Mouse (Mus musculus) CH12.LX (cell line): ENCODE measurements around the gene Vsig2. TPM values are rescaled to one million over a fixed set of nuclear protein-coding genes. Genes with fewer than 3 reads are reported as not detected.

Experiments
- DNase-seq: peaks from one replicate; pipeline ENCODE4 v3.0.0-alpha.2; 2013; ENCODE audit errors: extremely low read depth
- H3K27ac ChIP-seq: 2 replicates; pipeline ENCODE4 v1.5.1; 2012; ENCODE audit warnings: low read depth, mild to moderate bottlenecking, control low read depth, moderate library complexity; ENCODE audit not compliant: insufficient read depth
- H3K27me3 ChIP-seq: replicated peaks from 2 replicates; pipeline ENCODE3; 2012; ENCODE audit warnings: inconsistent platforms
- H3K36me3 ChIP-seq, 2 experiments: replicated peaks in 1 of 2; 2 replicates each; pipeline versions ENCODE3 to v1.6.1; 2012; ENCODE audit warnings: inconsistent platforms in 1 of 2, low read length in 1 of 2, mild to moderate bottlenecking in 1 of 2, mixed read lengths in 1 of 2, moderate library complexity in 1 of 2; ENCODE audit not compliant: control insufficient read depth in 1 of 2, insufficient read depth in 1 of 2
- H3K4me1 ChIP-seq, 2 experiments: 2 replicates each; pipeline ENCODE4 v1.6.1; 2012; ENCODE audit warnings: inconsistent platforms in 1 of 2, moderate library complexity in 1 of 2; ENCODE audit not compliant: insufficient read depth in 2 of 2, control insufficient read depth in 1 of 2
- H3K4me2 ChIP-seq: 2 replicates; pipeline ENCODE4 v1.6.1; 2012; ENCODE audit warnings: low read depth, mild to moderate bottlenecking, control low read depth; ENCODE audit not compliant: poor library complexity, insufficient read depth, severe bottlenecking
- H3K4me3 ChIP-seq, 3 experiments: fragments of 150-350 bp in 1 of 3; sonication (generic) in 1 of 3; replicated peaks in 1 of 3; 2 replicates each; pipeline versions ENCODE3 to v1.5.1; 2011 to 2012; ENCODE audit warnings: low read depth in 2 of 3, low read length in 2 of 3, mild to moderate bottlenecking in 2 of 3, moderate library complexity in 2 of 3, control low read depth in 1 of 3, improper control_type of control experiment in 1 of 3, inconsistent platforms in 1 of 3, mixed read lengths in 1 of 3; ENCODE audit not compliant: poor library complexity in 1 of 3
- H3K79me2 ChIP-seq: replicated peaks from 2 replicates; pipeline ENCODE4 v1.6.1; 2012; ENCODE audit warnings: mild to moderate bottlenecking, moderate library complexity; ENCODE audit not compliant: control insufficient read depth, poor library complexity, insufficient read depth, severe bottlenecking; ENCODE audit errors: extremely low read depth
- H3K9ac ChIP-seq: 2 replicates; pipeline ENCODE4 v1.6.1; 2012; ENCODE audit warnings: low read depth, mild to moderate bottlenecking, control low read depth, moderate library complexity; ENCODE audit not compliant: insufficient read depth
- H3K9me3 ChIP-seq: replicated peaks from 2 replicates; pipeline ENCODE3; 2012; ENCODE audit warnings: low read length, inconsistent platforms, mixed read lengths
- CHD2 ChIP-seq: IDR thresholded peaks from 2 replicates; pipeline ENCODE4 v1.6.1; 2011; ENCODE audit warnings: low read length, improper control_type of control experiment
- CTCF ChIP-seq, 2 experiments: IDR thresholded peaks in 1 of 2; conservative IDR thresholded peaks in 1 of 2; 2 replicates each; pipeline ENCODE4 v1.5.1; 2011 to 2012; ENCODE audit warnings: low read depth in 2 of 2, low read length in 2 of 2, improper control_type of control experiment in 1 of 2, inconsistent platforms in 1 of 2, mild to moderate bottlenecking in 1 of 2, moderate library complexity in 1 of 2
- EP300 ChIP-seq: IDR thresholded peaks from 2 replicates; pipeline ENCODE4 v1.6.1; 2011; ENCODE audit warnings: low read length, improper control_type of control experiment
- IRF4 ChIP-seq: IDR thresholded peaks from 2 replicates; pipeline ENCODE4 v1.6.1; 2014; ENCODE audit warnings: low read depth, mild to moderate bottlenecking, inconsistent platforms, low read length, improper control_type of control experiment
- JUN ChIP-seq: IDR thresholded peaks from 2 replicates; pipeline ENCODE4 v1.6.1; 2011; ENCODE audit warnings: low read depth, mild to moderate bottlenecking, low read length, improper control_type of control experiment, moderate library complexity; ENCODE audit not compliant: insufficient read depth
- MAX ChIP-seq: IDR thresholded peaks from 2 replicates; pipeline ENCODE4 v1.6.1; 2011; ENCODE audit warnings: low read length, improper control_type of control experiment
- MYC ChIP-seq: IDR thresholded peaks from 2 replicates; pipeline ENCODE4 v1.6.1; 2011; ENCODE audit warnings: low read depth, mild to moderate bottlenecking, improper control_type of control experiment, low read length
- NRF1 ChIP-seq: IDR thresholded peaks from 2 replicates; pipeline ENCODE4 v1.6.1; 2014; ENCODE audit warnings: low read depth, mild to moderate bottlenecking, inconsistent platforms, low read length, improper control_type of control experiment, moderate library complexity
- RCOR1 ChIP-seq: conservative IDR thresholded peaks from 2 replicates; pipeline ENCODE4 v1.6.1; 2012; ENCODE audit warnings: low read depth, mild to moderate bottlenecking, inconsistent platforms, low read length, improper control_type of control experiment
- TCF12 ChIP-seq: IDR thresholded peaks from 2 replicates; pipeline ENCODE4 v1.6.1; 2014; ENCODE audit warnings: low read depth, mild to moderate bottlenecking, inconsistent platforms, low read length, improper control_type of control experiment
- USF1 ChIP-seq: IDR thresholded peaks from 2 replicates; pipeline ENCODE4 v1.6.1; 2014; ENCODE audit warnings: low read depth, mild to moderate bottlenecking, inconsistent platforms, low read length, improper control_type of control experiment
- ZKSCAN1 ChIP-seq: IDR thresholded peaks from 2 replicates; pipeline ENCODE4 v1.6.1; 2012; ENCODE audit warnings: low read depth, inconsistent platforms, low read length, improper control_type of control experiment, borderline replicate concordance
- ZNF384 ChIP-seq: IDR thresholded peaks from 2 replicates; pipeline ENCODE4 v1.6.1; 2012; ENCODE audit warnings: low read depth, low read length, improper control_type of control experiment, inconsistent platforms
- dilution Hi-C: fragments of 300-500 bp; cut with MboI; formaldehyde crosslinking; loops from 2 replicates; pipeline ENCODE4 v1.14.3; 2020; ENCODE audit warnings: low sequenced_read_pairs; ENCODE audit not compliant: extremely low pct_unique_long_range_greater_than_20kb, extremely low pct_ligation_motif_present
- in situ Hi-C: fragments of 300-500 bp; cut with MboI; formaldehyde crosslinking; loops from 3 replicates; pipeline ENCODE4 v1.14.3; 2019; ENCODE audit warnings: low sequenced_read_pairs, low pct_ligation_motif_present, low pct_unique_long_range_greater_than_20kb, mixed read lengths
- polyA plus RNA-seq: library from polyadenylated mRNA; unstranded; fragments of >175 nt; gene quantifications from 2 replicates; pipeline ENCODE4 v1.2.1, GENCODE M21; 2012; ENCODE audit warnings: low read depth; ENCODE audit not compliant: insufficient read length
- total RNA-seq, 2 experiments: library from RNA; depleted of rRNA; stranded (reverse); fragments of 300-350 nt in 1 of 2; fragments of >200 nt in 1 of 2; gene quantifications; 2 replicates each; pipeline ENCODE4 v1.2.3; 2012 to 2014

Vsig2 gene
- total and polyA plus RNA-seq, 3 experiments = not detected

DNA sequence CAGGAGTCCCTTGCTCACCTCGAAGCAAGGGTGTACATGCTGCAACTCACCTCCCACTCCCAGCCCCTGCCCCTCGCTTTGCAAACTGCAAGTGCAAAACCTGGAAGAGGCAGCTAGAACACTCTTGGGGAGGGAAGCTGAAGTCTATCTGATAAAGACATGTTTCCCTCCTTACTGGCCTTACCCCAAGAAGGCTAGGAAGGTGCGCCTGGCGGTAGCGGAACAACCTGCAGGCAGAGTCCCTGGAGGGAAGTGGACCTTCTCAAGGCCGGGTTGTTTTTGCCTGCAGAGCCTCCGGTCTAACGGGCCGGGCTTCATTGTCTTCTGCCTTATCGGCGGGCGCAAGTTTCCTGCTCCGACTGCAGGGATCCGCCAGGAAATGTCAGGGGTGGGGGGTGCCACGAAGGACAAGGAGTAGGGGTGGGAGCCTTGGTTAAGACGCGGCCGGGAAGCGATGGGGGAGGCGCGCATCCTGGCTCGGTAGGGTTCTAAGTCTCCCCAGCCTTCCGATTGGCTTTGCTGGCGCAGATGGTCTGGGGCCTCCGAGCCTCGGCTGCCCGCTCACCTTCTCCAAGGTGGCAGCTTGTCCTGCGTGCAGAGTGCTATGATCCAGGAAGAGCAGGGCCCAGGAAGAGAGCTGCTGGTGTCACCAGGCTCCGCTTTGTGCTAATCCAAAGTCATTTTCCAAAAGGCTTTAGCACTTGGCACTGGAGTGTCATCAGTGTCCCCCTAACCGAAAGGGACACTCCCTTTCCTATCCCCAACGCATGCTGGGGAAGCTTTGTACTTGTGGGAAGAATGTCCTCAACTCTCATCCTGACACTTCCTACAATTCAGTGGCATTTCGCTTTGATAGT lies 8.8 kb upstream of the Vsig2 start:
- H3K36me3 ChIP-seq = peaks cover 0 to 6% of the 10 kb centered on the region in 2 experiments
- H3K4me1 ChIP-seq = peaks cover 14 to 36% of the 10 kb centered on the region in 2 experiments
- peak overlapping the region; percentile 47 for H3K9ac ChIP-seq
- H3K4me2 ChIP-seq = peak overlapping the region; percentile 54
- dilution Hi-C loops (no loop called here), in situ Hi-C loops (no loop called here)
- peak overlapping the region in 2 of 3 experiments; percentile 1 to 22 for H3K4me3 ChIP-seq
- peak in 1 of 2 experiments; percentile 25; a peak in 1 of 4 replicates for TF ChIP-seq CTCF (conservative IDR thresholded peaks at IDR 0.05 in 1 of 2, IDR thresholded peaks at IDR 0.05 in 1 of 2; ENCODE audit: low read depth in 2 of 2, low read length in 2 of 2)
- no peak for TF ChIP-seq ZNF384
- TF ChIP-seq IRF4 = 0 out of 2 replicates have a peak, but pooled peaks have one; percentile 22
- TF ChIP-seq MAX = 0 out of 2 replicates have a peak, but pooled peaks have one; percentile 33
- DNase-seq = no peak
- H3K79me2 ChIP-seq = no peaks in the 10 kb centered on the region
- H3K27ac ChIP-seq = peak overlapping the region; percentile 11; the same call in 1 of the 2 replicates
- no peaks in the 10 kb centered on the region for H3K9me3 ChIP-seq
- no peaks in the 10 kb centered on the region for H3K27me3 ChIP-seq

DNA sequence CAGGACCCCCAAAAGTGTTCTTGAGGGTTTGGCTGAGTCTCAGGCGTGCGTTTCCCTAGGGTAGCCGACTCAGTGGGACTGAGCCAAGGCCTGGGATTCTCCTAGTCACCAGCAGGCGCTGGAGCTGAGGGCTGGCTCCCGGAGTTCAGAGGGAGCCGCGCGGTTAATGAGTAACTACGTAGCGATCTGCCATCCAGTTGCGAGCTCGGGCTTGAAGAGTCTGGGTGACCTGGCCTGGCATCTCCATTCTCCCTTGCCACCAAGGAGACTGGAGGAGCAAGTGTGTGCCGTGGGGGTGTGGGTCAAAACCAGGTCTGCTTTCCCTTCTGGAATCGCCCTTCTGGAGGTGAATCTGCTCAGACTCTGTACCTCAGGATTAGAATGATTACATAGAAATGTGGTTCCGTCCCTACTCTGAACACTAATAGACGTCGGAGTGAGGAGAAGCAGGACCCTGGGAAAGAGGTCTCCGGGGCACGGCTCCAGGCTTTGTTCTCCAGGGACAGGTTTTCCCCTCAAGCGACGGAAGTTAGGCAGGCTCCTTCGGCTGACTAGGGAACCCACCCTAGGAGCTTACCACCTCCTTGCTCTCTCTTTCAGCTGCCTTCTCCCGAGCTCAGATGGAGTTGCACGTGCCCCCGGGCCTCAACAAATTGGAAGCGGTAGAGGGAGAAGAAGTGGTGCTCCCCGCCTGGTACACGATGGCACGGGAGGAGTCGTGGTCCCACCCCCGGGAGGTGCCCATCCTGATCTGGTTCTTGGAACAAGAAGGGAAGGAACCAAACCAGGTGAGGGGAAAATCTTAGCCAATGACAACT lies 8.0 kb upstream of the Vsig2 start:
- Histone ChIP-seq H3K9ac (no peak overlapping the region), H3K4me3 (no peak overlapping the region)
- dilution Hi-C loops = no loop called here

DNA sequence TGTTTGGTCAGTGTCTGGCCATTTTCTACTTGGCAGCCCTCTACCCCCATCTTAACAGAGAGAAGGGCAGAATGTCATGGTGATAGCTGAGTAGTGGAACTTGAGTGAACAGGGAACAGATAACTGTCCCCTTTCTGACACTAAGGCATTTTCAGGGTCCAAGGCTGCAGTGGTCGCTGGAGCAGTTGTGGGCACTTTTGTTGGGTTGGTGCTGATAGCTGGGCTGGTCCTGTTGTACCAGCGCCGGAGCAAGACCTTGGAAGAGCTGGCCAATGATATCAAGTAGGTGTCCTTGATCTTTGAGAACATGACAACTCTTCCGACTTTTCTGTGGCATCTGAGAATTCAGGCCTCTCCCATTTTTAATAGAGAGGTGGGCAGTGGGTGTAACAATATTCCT lies 2.2 kb upstream of the Vsig2 start:
- dilution Hi-C loops = no loop called here

More for the DNA sequence above, 8.0 kb upstream of the Vsig2 start:
- Histone ChIP-seq H3K4me2 (no peak overlapping the region), H3K36me3 (peaks cover 0 to 3% of the 10 kb centered on the region in 2 experiments), H3K4me1 (peaks cover 14 to 34% of the 10 kb centered on the region in 2 experiments), H3K27ac (no peak overlapping the region), H3K79me2 (no peaks in the 10 kb centered on the region), H3K27me3 (no peaks in the 10 kb centered on the region), H3K9me3 (no peaks in the 10 kb centered on the region)
- in situ Hi-C loops = no loop called here
- TF ChIP-seq MYC = no peak
- no peak for TF ChIP-seq TCF12
- no peak for TF ChIP-seq NRF1
- no peak for TF ChIP-seq CTCF (conservative IDR thresholded peaks at IDR 0.05 in 1 of 2, IDR thresholded peaks at IDR 0.05 in 1 of 2; ENCODE audit: low read depth in 2 of 2, low read length in 2 of 2)
- no peak for TF ChIP-seq RCOR1
- no peak for TF ChIP-seq JUN
- no peak for TF ChIP-seq USF1
- TF ChIP-seq ZKSCAN1 = no peak
- no peak for DNase-seq

More for the DNA sequence above, 2.2 kb upstream of the Vsig2 start:
- H3K4me3 ChIP-seq = no peak overlapping the region
- no peak overlapping the region for H3K9ac ChIP-seq
- H3K4me2 ChIP-seq = no peak overlapping the region
- H3K27ac ChIP-seq = no peak overlapping the region
- peaks cover 0 to 5% of the 10 kb centered on the region in 2 experiments; a peak in 3 of 4 replicates for H3K4me1 ChIP-seq
- H3K27me3 ChIP-seq = no peaks in the 10 kb centered on the region
- no peak for TF ChIP-seq CHD2
- no peak for TF ChIP-seq EP300
- no peak for TF ChIP-seq NRF1
- H3K79me2 ChIP-seq = no peaks in the 10 kb centered on the region
- no peak for DNase-seq
- H3K9me3 ChIP-seq = no peaks in the 10 kb centered on the region
- no peaks in the 10 kb centered on the region for H3K36me3 ChIP-seq
- in situ Hi-C loops = no loop called here
